Mouse (Mus musculus) megakaryocyte, embryonic 14.5 days (primary cell): Measurements from ENCODE around the gene Ccdc59. TPM values are rescaled to one million over a fixed set of nuclear protein-coding genes. Genes with fewer than 3 reads are reported as not detected.

Source experiments
- H3K27me3 ChIP-seq: replicated peaks from 2 replicates; pipeline ENCODE3; 2012; ENCODE audit warnings: inconsistent platforms
- H3K36me3 ChIP-seq: replicated peaks from 2 replicates; pipeline ENCODE3; 2012; ENCODE audit warnings: low read length, inconsistent platforms, mixed read lengths
- H3K4me1 ChIP-seq: 2 replicates; pipeline ENCODE4 v1.6.1; 2012; ENCODE audit warnings: inconsistent platforms
- H3K4me3 ChIP-seq: replicated peaks from 2 replicates; pipeline ENCODE3; 2012; ENCODE audit warnings: moderate library complexity, mild to moderate bottlenecking, inconsistent platforms
- H3K9me3 ChIP-seq: 2 replicates; pipeline ENCODE4 v1.6.1; 2012; ENCODE audit warnings: inconsistent platforms
- FLI1 ChIP-seq: IDR thresholded peaks from 2 replicates; pipeline ENCODE4 v1.6.1; 2012; ENCODE audit warnings: low read length, inconsistent platforms, mixed read lengths
- GATA1 ChIP-seq: IDR thresholded peaks from 3 replicates; pipeline ENCODE4 v1.6.1; 2012; ENCODE audit warnings: mixed read lengths, low read length, inconsistent platforms, borderline replicate concordance
- polyA plus RNA-seq: library from polyadenylated mRNA; stranded (reverse); fragments of >175 nt; gene quantifications from 2 replicates; pipeline ENCODE4 v1.2.3, GENCODE M21; 2012; ENCODE audit warnings: low replicate concordance; ENCODE audit not compliant: insufficient read depth

The Ccdc59 gene
- polyA plus RNA-seq = 1.6 and 20.5 TPM in 2 replicates

- peaks cover 34% of the 10 kb centered on the region for H3K4me1 ChIP-seq
- peak within 1 kb of the TSS; percentile 98 for H3K4me3 ChIP-seq
- no peak for TF ChIP-seq GATA1
- TF ChIP-seq FLI1 = peak; percentile 82; the same call in 1 of the 2 replicates
- H3K9me3 ChIP-seq = no peaks in the 10 kb centered on the region
- H3K27me3 ChIP-seq = no peaks in the 10 kb centered on the region
- peaks cover 53% of the 10 kb centered on the region for H3K36me3 ChIP-seq
Measured at GRCm38 (mm10) chr10:105840928-105841888, at the start of gene Ccdc59, which contains the start of gene Mettl25. TSS of gene Ccdc59 (plus strand) at chr10:105841067. TSS of gene Mettl25 (minus strand) at chr10:105841380.

GRCm38 (mm10) chr10:105793776-105794552, 46.9 kb upstream of the Ccdc59 start:
- no peaks in the 10 kb centered on the region for H3K27me3 ChIP-seq
- TF ChIP-seq GATA1 (no peak), FLI1 (no peak)
- no peak overlapping the region for H3K4me3 ChIP-seq
- no peaks in the 10 kb centered on the region for H3K4me1 ChIP-seq
- H3K9me3 ChIP-seq = no peaks in the 10 kb centered on the region
- peaks cover 42% of the 10 kb centered on the region for H3K36me3 ChIP-seq

- Histone ChIP-seq H3K27me3 (no peaks in the 10 kb centered on the region), H3K9me3 (no peaks in the 10 kb centered on the region), H3K4me1 (peaks cover 1% of the 10 kb centered on the region; the same call in 1 of the 2 replicates), H3K4me3 (no peak overlapping the region), H3K36me3 (peaks cover 38% of the 10 kb centered on the region)
- TF ChIP-seq GATA1 = no peak
Measured at GRCm38 (mm10) chr10:105797250-105797924, 43.5 kb upstream of the Ccdc59 start.

- TF ChIP-seq FLI1 (no peak), GATA1 (no peak)
- no peaks in the 10 kb centered on the region for H3K9me3 ChIP-seq
- H3K27me3 ChIP-seq = no peaks in the 10 kb centered on the region
- H3K36me3 ChIP-seq = peaks cover 15% of the 10 kb centered on the region
- no peak overlapping the region for H3K4me3 ChIP-seq
- H3K4me1 ChIP-seq = peaks cover 8% of the 10 kb centered on the region
Measured at GRCm38 (mm10) chr10:105801147-105801546, 39.7 kb upstream of the Ccdc59 start.

GRCm38 (mm10) chr10:105802132-105802531, 38.7 kb upstream of the Ccdc59 start:
- H3K4me1 ChIP-seq = peaks cover 8% of the 10 kb centered on the region
- TF ChIP-seq FLI1 (no peak), GATA1 (no peak)
- peaks cover 10% of the 10 kb centered on the region for H3K36me3 ChIP-seq

GRCm38 (mm10) chr10:105803461-105803860, 37.4 kb upstream of the Ccdc59 start:
- peaks cover 11% of the 10 kb centered on the region for H3K4me1 ChIP-seq
- H3K4me3 ChIP-seq = no peak overlapping the region
- peaks cover 14% of the 10 kb centered on the region for H3K36me3 ChIP-seq
- no peaks in the 10 kb centered on the region for H3K27me3 ChIP-seq
- H3K9me3 ChIP-seq = no peaks in the 10 kb centered on the region
- TF ChIP-seq FLI1 (no peak), GATA1 (no peak)

More at GRCm38 (mm10) chr10:105802132-105802531, 38.7 kb upstream of the Ccdc59 start:
- H3K4me3 ChIP-seq = no peak overlapping the region
- no peaks in the 10 kb centered on the region for H3K27me3 ChIP-seq
- no peaks in the 10 kb centered on the region for H3K9me3 ChIP-seq

- Histone ChIP-seq H3K9me3 (no peaks in the 10 kb centered on the region), H3K4me3 (no peak overlapping the region), H3K4me1 (peaks cover 11% of the 10 kb centered on the region), H3K27me3 (no peaks in the 10 kb centered on the region), H3K36me3 (peaks cover 8% of the 10 kb centered on the region)
- TF ChIP-seq FLI1 (no peak), GATA1 (no peak)
Measured at GRCm38 (mm10) chr10:105806259-105807010, 34.4 kb upstream of the Ccdc59 start.

GRCm38 (mm10) chr10:105834627-105835228, 6.1 kb upstream of the Ccdc59 start:
- TF ChIP-seq FLI1 = no peak
- TF ChIP-seq GATA1 = no peak
- H3K9me3 ChIP-seq = no peaks in the 10 kb centered on the region
- H3K4me3 ChIP-seq = no peak overlapping the region
- H3K36me3 ChIP-seq = peaks cover 42% of the 10 kb centered on the region
- no peaks in the 10 kb centered on the region for H3K27me3 ChIP-seq
- H3K4me1 ChIP-seq = peaks cover 24% of the 10 kb centered on the region

GRCm38 (mm10) chr10:105842574-105842973, 1.7 kb downstream of the Ccdc59 start:
- H3K36me3 ChIP-seq = peaks cover 65% of the 10 kb centered on the region
- TF ChIP-seq GATA1 (no peak), FLI1 (no peak)
- H3K4me1 ChIP-seq = peaks cover 31% of the 10 kb centered on the region
- peak overlapping the region; percentile 66 for H3K4me3 ChIP-seq
- no peaks in the 10 kb centered on the region for H3K27me3 ChIP-seq
- H3K9me3 ChIP-seq = no peaks in the 10 kb centered on the region
